Mouse (Mus musculus): ENCODE data around the gene Med15.
"Not testable (repeated sequence)": the region's sequence is repeated elsewhere in the genome, so short reads cannot be mapped to it uniquely, and the experiment has no call there.

The Med15 gene

DNA sequence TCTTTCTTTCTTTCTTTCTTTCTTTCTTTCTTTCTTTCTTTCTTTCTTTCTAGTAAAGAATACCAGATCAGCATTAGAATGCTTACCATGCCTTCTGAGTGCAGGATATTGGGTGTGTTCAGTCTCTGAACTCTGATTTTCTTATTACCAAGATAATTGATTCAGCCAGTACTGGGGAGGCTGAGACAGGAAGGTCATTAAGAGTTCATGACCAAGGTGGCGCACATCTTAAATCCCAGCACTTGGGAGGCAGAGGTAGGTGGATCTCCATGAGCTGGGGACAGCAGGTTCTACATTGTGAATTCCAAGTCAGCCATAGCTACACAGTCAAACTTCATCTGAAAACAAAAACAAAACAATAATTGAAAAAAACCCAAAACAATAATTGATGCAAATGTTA lies 110.8 kb downstream of the Med15 start:
- no peak for DNase-seq (ENCODE audit: extremely low read depth, insufficient read length, low spot score)

DNA sequence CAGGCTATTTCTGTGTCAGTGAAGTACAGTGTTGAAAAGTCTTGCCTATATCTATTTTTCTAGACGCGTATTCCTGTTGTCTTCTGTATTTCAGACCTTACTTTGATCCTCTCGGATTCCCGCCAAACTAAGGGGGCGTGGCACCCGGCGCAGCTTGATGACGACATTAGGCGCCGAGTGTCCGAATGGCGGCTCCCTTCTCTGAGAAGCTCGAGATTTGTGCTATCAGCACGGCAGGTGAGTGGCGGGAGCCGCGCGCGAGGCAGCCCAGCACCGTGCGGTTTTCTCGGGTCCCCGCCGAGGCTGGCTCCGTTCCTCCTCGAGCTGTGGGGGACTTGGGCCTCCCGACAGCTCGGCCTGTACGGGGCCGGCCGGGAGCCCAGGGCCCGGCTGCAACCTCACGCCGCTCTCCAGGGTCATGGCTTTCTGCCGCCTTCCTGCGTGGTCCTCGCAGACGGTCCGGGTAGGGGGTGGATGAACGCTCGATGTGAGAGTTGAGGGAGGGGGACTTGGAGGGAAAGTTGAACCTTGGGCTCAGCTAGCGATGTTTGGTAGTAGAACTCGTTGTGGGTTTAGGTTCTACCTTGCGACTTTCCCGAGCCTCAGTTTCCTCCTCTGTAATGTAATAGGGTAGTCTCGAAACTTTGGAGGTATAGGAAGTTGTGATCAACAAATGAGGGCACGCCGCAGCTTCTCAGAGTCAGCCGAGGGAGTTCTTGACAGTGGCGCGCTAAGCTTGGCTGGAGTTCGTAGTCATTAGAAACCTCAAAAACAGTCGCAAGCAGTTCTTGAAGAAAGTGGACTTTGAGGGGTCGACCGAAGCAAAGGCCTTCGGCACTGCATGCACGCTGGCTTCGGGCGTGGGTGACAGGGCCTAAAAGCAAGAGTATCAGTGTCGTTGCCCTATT lies 113.2 kb downstream of the Med15 start, which contains the start of gene Smpd4:
Gene Smpd4, plus strand, starts transcription at position 157 of the 908 bp plus-strand sequence.
- DNase-seq (ENCODE audit: extremely low read depth, insufficient read length, low spot score): peak; percentile 86

- peak; percentile 59 for DNase-seq (ENCODE audit: extremely low read depth, insufficient read length, low spot score)
Measured at GRCm38 (mm10) chr16:17617922-17618565, 114.6 kb downstream of the Med15 start.

GRCm38 (mm10) chr16:17616212-17616611 lies 116.5 kb downstream of the Med15 start:
- DNase-seq (ENCODE audit: extremely low read depth, insufficient read length, low spot score): no peak

GRCm38 (mm10) chr16:17614740-17615139 lies 118.0 kb downstream of the Med15 start:
- not testable (repeated sequence) for DNase-seq (ENCODE audit: extremely low read depth, insufficient read length, low spot score)

GRCm38 (mm10) chr16:17611383-17611782 lies 121.3 kb downstream of the Med15 start:
- peak; percentile 28 for DNase-seq (ENCODE audit: extremely low read depth, insufficient read length, low spot score)

DNA sequence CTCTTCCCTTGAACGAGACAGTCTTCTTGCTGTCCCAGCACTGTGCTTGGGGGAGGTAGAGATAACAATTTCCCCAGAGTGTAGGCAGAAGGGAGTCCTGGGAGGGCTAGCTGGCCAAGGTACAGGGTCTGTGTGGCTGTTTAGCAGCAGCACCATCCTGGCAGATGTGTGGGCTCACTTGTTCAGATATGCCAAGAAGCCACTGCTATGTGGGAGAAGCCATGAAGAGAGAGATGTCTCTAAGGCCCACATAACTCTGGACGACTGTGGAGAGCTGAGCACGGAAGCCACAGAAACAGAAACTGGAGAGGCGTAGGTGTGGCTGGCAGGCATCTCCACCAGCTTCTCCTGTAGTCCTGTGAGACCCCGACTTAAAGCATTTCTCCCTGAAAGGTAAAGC lies 127.0 kb downstream of the Med15 start:
- no peak for DNase-seq (ENCODE audit: extremely low read depth, insufficient read length, low spot score)

GRCm38 (mm10) chr16:17604941-17605340 lies 127.8 kb downstream of the Med15 start:
- DNase-seq (ENCODE audit: extremely low read depth, insufficient read length, low spot score): no peak
